Mouse (Mus musculus) embryonic facial prominence, embryonic 12.5 days (tissue): ENCODE data around the gene Ctf1. TPM values are rescaled to one million over a fixed set of nuclear protein-coding genes. Genes with fewer than 3 reads are reported as not detected.
"Not testable (repeated sequence)": the region's sequence is repeated elsewhere in the genome, so short reads cannot be mapped to it uniquely, and the experiment has no call there.

ENCODE experiments used
- ATAC-seq: fragments of 200-750 bp; cut with Nextera tagmentation; 2 replicates; pipeline ENCODE4 v1.8.0; 2017; ENCODE audit not compliant: insufficient number of reproducible peaks, insufficient read depth, low FRiP score, low TSS enrichment
- H3K27ac ChIP-seq: fragments of 300-500 bp; sonication (generic); 2 replicates; pipeline ENCODE4 v1.5.1; 2016; ENCODE audit warnings: mild to moderate bottlenecking
- H3K27me3 ChIP-seq: fragments of 300-500 bp; sonication (generic); 2 replicates; pipeline ENCODE4 v1.6.1; 2016; ENCODE audit warnings: mild to moderate bottlenecking, moderate library complexity
- H3K36me3 ChIP-seq: fragments of 300-500 bp; sonication (generic); 2 replicates; pipeline ENCODE4 v1.6.1; 2016; ENCODE audit warnings: mild to moderate bottlenecking
- H3K4me1 ChIP-seq: fragments of 300-500 bp; sonication (generic); 2 replicates; pipeline ENCODE4 v1.6.1; 2016
- H3K4me2 ChIP-seq: fragments of 300-500 bp; sonication (generic); replicated peaks from 2 replicates; pipeline ENCODE4 v1.6.1; 2016; ENCODE audit warnings: mild to moderate bottlenecking, moderate library complexity
- H3K4me3 ChIP-seq: fragments of 300-500 bp; sonication (generic); 2 replicates; pipeline ENCODE4 v1.5.1; 2016; ENCODE audit warnings: mild to moderate bottlenecking
- H3K9ac ChIP-seq: fragments of 300-500 bp; sonication (generic); 2 replicates; pipeline ENCODE4 v1.6.1; 2016; ENCODE audit warnings: mild to moderate bottlenecking, moderate library complexity
- H3K9me3 ChIP-seq: fragments of 300-500 bp; sonication (generic); 2 replicates; pipeline ENCODE4 v1.6.1; 2016; ENCODE audit warnings: mild to moderate bottlenecking, moderate library complexity
- WGBS: fragments of 180-500 bp; shearing (Covaris S2); methylation state at CpG from one replicate; pipeline ENCODE4 v1.1.7; 2016; 5-methylcytosine and 5-hydroxymethylcytosine counted together
- polyA plus RNA-seq: library from polyadenylated mRNA; unstranded; fragments of >200 nt; fragmentation: Nextera tagmentation; extraction: Ambion mirVana; gene quantifications from 2 replicates; pipeline ENCODE4 v1.2.1, GENCODE M21; 2016

Gene Ctf1
- polyA plus RNA-seq, 1 experiment from 2014 or later: 27.7 TPM

DNA sequence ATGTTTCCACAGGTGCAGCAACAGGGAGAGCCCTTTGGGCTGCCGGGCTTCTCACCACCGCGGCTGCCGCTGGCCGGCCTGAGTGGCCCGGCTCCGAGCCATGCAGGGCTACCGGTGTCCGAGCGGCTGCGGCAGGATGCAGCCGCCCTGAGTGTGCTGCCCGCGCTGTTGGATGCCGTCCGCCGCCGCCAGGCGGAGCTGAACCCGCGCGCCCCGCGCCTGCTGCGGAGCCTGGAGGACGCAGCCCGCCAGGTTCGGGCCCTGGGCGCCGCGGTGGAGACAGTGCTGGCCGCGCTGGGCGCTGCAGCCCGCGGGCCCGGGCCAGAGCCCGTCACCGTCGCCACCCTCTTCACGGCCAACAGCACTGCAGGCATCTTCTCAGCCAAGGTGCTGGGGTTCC lies 4.5 kb downstream of the Ctf1 start:
- 2% methylated on average over 33 of the region's 41 CpGs for WGBS
- no peak overlapping the region for H3K27ac ChIP-seq
- H3K4me2 ChIP-seq: peak overlapping the region; percentile 63
- H3K27me3 ChIP-seq: 0 out of 2 replicates have a peak, but pooled peaks cover 3% of the 10 kb centered on the region
- peak overlapping the region; percentile 38 for H3K4me3 ChIP-seq
- H3K9me3 ChIP-seq: no peaks in the 10 kb centered on the region
- no peak for ATAC-seq
- H3K36me3 ChIP-seq: no peaks in the 10 kb centered on the region
- H3K4me1 ChIP-seq: peaks cover 22% of the 10 kb centered on the region
- H3K9ac ChIP-seq: peak overlapping the region; percentile 44

DNA sequence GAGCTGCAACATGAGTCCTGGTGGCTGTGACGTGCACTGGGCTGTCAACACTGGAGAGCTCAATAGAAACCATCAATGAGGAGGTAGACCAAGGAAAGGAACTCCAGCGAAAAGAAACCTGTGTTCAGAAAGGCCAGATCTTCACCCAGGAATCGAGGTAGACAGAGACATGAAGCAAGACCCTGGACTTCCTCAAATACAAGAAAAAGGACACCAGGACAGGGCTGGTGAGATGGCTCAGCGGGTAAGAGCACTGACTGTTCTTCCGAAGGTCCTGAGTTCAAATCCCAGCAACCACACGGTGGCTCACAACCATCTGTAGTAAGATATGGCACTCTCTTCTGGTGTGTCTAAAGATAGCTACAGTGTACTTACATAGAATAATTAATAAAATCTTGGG lies 5.8 kb downstream of the Ctf1 start:
- Histone ChIP-seq H3K4me3 (no peak overlapping the region), H3K4me1 (peaks cover 17% of the 10 kb centered on the region), H3K9ac (no peak overlapping the region), H3K4me2 (no peak overlapping the region), H3K27ac (no peak overlapping the region), H3K27me3 (0 out of 2 replicates have a peak, but pooled peaks cover 3% of the 10 kb centered on the region), H3K9me3 (no peaks in the 10 kb centered on the region), H3K36me3 (no peaks in the 10 kb centered on the region)
- WGBS: 85% methylated on average over 6 of the region's 6 CpGs
- ATAC-seq: no peak

DNA sequence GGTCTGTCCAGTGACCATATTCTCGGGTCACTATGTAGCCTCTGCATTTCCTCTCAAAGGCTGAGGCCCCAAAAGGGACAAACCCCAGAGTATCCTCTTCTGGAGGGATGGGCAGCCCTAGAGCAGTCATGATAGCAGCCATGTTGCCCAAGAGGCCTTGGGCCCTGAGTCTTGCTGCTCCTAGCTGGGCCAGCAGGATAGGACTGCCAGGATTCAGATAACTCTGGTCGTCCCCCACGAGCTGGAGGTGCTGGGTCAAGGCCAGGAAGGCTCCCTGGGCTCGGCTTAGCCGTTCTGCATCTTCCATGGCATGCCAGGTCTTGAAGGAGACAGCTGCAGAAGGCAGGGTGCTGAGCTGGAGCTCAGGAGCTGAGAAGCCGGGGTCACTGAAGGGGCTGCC lies 6.7 kb downstream of the Ctf1 start:
- Histone ChIP-seq H3K4me2 (no peak overlapping the region), H3K27ac (no peak overlapping the region), H3K4me3 (no peak overlapping the region), H3K9ac (no peak overlapping the region), H3K4me1 (peaks cover 9% of the 10 kb centered on the region), H3K9me3 (no peaks in the 10 kb centered on the region), H3K27me3 (0 out of 2 replicates have a peak, but pooled peaks cover 3% of the 10 kb centered on the region), H3K36me3 (no peaks in the 10 kb centered on the region)
- no peak for ATAC-seq
- 94% methylated on average over 6 of the region's 6 CpGs for WGBS

DNA sequence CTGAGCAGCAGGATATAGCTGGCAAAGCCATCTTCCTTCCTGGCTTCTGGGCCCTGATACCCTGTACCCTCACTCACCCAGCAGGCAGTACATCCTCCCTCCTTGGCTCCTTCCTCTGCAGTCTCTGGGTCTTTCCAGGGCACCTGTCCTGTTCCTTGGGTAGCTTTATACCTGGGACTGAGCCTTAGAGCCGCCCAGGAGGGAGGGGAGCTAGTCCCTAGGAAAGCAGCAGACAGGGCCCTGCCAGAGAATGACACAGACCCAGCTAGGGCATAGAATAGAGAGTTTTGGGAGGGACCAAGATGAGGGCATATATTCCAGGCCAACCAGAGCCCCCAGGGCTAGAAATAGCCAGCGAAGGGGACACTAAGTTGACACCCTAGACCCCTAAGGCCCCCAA lies 13.0 kb downstream of the Ctf1 start:
- Histone ChIP-seq H3K4me3 (no peak overlapping the region), H3K27ac (no peak overlapping the region), H3K36me3 (no peaks in the 10 kb centered on the region), H3K4me2 (no peak overlapping the region), H3K9me3 (no peaks in the 10 kb centered on the region), H3K4me1 (no peaks in the 10 kb centered on the region), H3K27me3 (no peaks in the 10 kb centered on the region), H3K9ac (no peak overlapping the region)
- 32% methylated on average over 2 of the region's 2 CpGs for whole genome bisulfite sequencing
- no peak for ATAC-seq

DNA sequence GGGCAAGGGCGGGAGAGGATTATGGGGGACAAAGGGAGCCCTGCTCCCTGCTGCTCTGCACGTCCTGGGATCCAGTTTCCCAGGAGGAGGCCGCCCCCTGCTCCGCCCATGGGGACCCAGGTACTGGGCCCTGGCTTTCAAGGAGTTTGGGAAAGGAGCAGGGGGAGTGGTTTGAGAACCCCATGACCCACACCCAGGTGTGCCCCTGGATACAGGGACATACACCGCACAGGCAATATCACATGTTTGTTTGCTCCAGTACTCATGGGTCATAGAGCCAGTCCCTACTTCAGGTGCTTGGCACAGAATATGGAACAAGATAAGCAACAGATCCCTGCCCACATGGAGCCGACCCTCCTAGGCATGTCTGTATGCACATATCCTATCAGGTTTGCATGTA lies 13.4 kb downstream of the Ctf1 start:
- WGBS: 41% methylated on average over 6 of the region's 6 CpGs

DNA sequence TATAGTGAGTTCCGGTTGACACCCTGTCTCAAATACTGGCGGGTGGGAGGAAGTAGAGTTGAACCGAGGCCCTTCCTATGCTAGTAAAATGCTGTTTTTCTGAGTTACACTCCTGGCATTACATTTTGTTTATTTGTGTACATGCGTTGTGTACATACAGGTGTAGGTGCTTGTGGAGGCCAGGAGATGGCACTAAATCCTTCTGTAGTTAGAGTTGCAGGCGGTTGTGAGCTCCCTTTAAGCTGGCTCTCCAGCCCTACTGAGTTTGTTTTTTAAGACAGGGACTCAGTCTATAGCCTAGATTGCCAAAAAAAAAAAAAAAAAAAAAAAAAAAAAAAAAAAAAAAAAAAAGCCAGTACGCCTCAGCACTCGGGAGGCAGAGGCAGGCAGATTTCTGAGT lies 15.4 kb downstream of the Ctf1 start:
- no peaks in the 10 kb centered on the region for H3K36me3 ChIP-seq
- no peak overlapping the region for H3K27ac ChIP-seq
- no peak overlapping the region for H3K4me3 ChIP-seq
- no peaks in the 10 kb centered on the region for H3K27me3 ChIP-seq
- ATAC-seq: no peak
- H3K9ac ChIP-seq: no peak overlapping the region
- H3K9me3 ChIP-seq: no peaks in the 10 kb centered on the region
- WGBS: 82% methylated on average over 7 of the region's 7 CpGs
- no peak overlapping the region for H3K4me2 ChIP-seq
- H3K4me1 ChIP-seq: no peaks in the 10 kb centered on the region

More for the DNA sequence above, 13.4 kb downstream of the Ctf1 start:
- no peaks in the 10 kb centered on the region for H3K4me1 ChIP-seq
- no peaks in the 10 kb centered on the region for H3K27me3 ChIP-seq
- no peak overlapping the region for H3K4me3 ChIP-seq
- H3K9ac ChIP-seq: no peak overlapping the region
- no peaks in the 10 kb centered on the region for H3K36me3 ChIP-seq
- H3K4me2 ChIP-seq: no peak overlapping the region
- H3K27ac ChIP-seq: no peak overlapping the region
- 0 out of 2 replicates have a peak, but pooled peaks have one; percentile 22 for ATAC-seq
- H3K9me3 ChIP-seq: no peaks in the 10 kb centered on the region

DNA sequence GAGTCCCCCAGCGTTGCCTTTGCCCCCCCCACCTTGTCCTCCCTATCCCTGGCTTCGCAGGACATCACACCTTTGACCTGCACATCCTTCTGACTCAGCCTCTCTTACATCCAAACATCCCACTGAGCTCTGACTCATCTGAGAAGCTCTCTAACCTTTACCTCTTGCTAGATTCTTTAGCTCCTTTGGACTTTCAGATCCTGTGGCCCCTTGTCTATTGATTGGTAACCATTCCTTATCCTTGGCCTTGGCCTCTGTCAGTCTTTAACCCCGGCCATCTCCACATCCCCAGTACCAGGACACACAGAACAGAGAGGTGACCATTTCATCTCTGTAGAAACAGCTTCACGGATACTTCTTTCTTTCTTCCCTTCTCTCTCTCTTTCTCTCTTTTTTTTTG lies 17.6 kb downstream of the Ctf1 start:
- Histone ChIP-seq H3K36me3 (no peaks in the 10 kb centered on the region), H3K4me1 (no peaks in the 10 kb centered on the region), H3K9ac (no peak overlapping the region), H3K9me3 (no peaks in the 10 kb centered on the region), H3K27ac (no peak overlapping the region), H3K27me3 (no peaks in the 10 kb centered on the region), H3K4me2 (no peak overlapping the region), H3K4me3 (no peak overlapping the region)
- no peak for ATAC-seq
- 67% methylated on average over 4 of the region's 4 CpGs for WGBS

DNA sequence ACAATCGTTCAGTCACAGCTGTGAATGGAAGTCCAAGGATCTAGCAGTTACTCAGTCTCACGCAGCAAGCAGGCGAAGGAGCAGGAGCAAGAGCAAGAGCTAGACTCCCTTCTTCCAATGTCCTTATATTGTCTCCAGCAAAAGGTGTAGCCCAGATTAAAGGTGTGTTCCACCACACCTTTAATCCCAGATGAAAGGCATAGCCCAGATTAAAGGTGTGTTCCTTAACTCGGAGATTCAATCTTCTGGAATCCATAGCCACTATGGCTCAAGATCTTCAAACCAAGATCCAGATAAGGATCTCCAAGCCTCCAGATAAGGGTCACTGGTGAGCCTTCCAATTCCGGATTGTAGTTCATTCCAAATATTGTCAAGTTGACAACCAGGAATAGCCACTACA lies 19.5 kb downstream of the Ctf1 start, which contains the start of gene Ctf2:
Gene Ctf2 (minus strand): TSS at position 101 of the 400 bp plus-strand sequence.
- not testable (repeated sequence) for H3K27ac ChIP-seq, H3K4me1 ChIP-seq, H3K4me3 ChIP-seq, H3K4me2 ChIP-seq, ATAC-seq, H3K27me3 ChIP-seq, H3K36me3 ChIP-seq, H3K9me3 ChIP-seq, H3K9ac ChIP-seq
- 100% methylated on average over 1 of the region's 5 CpGs for WGBS

DNA sequence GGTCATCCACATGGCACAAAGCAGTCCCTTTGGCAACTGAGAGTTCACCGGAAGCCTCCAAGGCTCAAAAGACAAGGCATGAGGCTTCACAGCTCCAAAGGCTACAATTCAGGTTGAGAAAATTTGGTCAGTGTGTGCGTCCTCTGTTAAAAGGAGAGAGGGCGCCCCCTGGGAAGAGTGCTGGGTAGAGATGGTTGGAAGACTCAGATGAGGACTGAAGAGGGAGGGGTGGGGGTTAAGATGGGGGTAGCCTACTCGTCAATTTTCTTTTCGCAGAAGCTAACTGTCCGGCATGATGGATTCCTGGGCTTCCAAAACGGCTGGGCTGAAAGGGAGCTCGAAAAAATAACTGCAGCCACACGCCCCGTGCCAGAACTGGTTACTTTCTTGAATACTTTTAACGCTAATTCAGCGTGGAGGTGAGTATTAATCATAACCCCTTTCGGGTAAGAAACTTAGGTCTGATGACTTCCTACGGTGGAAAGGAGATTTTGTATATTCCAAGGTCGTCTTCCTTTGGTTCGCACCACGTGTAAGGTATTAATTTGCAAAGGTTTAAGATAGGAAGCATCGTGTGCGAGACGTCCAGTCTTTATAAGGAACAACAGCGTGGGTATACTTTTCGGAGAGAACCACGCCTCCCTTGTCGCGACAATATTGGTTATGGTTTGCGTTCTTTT lies 32.0 kb downstream of the Ctf1 start, which contains the start of gene Fbxl19:
Gene Fbxl19 (plus strand): TSS at position 178 of the 680 bp plus-strand sequence.
- Histone ChIP-seq H3K9me3 (no peaks in the 10 kb centered on the region), H3K4me2 (peak within 1 kb of the TSS; percentile 83), H3K36me3 (peaks cover 15% of the 10 kb centered on the region), H3K9ac (peak within 1 kb of the TSS; percentile 91), H3K27ac (peak within 1 kb of the TSS; percentile 93), H3K27me3 (no peaks in the 10 kb centered on the region), H3K4me1 (peaks cover 20% of the 10 kb centered on the region), H3K4me3 (peak within 1 kb of the TSS; percentile 86)
- no peak for ATAC-seq
- WGBS: under 1% methylated on average over 26 of the region's 26 CpGs

DNA sequence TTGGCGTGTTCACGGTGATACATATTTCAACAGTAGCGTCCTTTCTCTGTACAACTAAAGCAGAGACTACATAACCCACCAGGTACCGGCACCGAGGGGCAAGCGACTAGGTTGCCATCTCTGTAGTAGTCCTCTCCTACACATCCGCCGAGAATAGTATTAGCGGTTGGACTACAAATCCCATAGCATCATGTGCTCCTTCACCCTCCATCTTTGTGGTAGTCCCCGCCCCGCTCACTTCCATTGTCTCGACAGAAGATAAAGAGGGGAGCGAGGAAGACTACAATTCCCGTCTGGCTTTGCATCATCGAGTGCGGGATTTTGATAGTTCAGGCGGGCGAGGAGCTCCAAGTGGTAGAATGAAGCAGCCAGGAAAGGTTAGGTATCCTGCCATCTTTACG lies 32.7 kb downstream of the Ctf1 start:
- no peaks in the 10 kb centered on the region for H3K27me3 ChIP-seq
- under 1% methylated on average over 19 of the region's 19 CpGs for WGBS
- peak overlapping the region; percentile 91 for H3K9ac ChIP-seq
- peaks cover 23% of the 10 kb centered on the region for H3K36me3 ChIP-seq
- peak; percentile 87 for ATAC-seq
- peak overlapping the region; percentile 86 for H3K4me3 ChIP-seq
- peak overlapping the region; percentile 93 for H3K27ac ChIP-seq
- H3K9me3 ChIP-seq: no peaks in the 10 kb centered on the region
- peaks cover 20% of the 10 kb centered on the region for H3K4me1 ChIP-seq
- H3K4me2 ChIP-seq: peak overlapping the region; percentile 83

DNA sequence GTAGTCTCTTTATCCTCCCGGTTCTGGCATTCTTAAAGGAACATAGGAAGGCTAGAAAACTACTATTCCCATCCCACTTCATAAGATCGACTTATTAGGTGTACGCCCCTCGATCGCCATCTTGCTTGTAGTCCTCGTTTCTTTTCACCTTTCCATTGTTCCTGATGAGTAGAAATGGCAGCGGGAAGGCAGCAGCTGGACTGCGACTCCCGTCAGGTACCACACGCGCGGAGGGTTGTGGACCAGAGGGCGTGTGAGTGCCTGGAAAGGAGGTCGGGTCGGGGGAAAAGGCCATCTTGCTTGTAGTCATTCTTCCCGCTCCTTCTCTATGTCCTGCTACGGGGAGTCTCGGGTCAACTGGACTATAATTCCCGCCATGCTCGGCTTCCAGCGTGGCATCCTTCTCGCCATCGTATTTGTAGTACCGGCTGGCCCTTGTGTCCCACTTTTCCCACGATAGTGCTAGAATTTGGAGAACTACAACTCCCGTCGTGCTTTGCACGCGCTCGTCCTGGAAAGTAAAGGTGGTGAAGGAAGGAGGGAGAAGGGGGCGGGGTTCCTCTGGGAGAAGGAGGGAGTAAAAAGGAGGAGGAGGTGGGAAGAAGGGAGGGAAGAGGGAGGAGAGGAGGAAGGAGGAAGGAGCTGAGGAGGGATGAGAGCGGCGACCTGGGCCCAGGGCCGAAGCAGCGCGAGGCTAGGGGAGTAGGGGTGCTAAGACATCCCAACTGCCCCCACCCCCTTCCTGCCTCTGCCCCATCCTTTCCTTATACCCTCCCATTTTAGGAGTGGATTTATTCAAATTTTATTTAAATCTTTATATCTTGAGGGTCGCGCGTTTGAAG lies 33.3 kb downstream of the Ctf1 start:
- peaks cover 29% of the 10 kb centered on the region for H3K36me3 ChIP-seq
- no peaks in the 10 kb centered on the region for H3K27me3 ChIP-seq
- H3K4me3 ChIP-seq: peak overlapping the region; percentile 86
- ATAC-seq: peak; percentile 79
- WGBS: under 1% methylated on average over 39 of the region's 39 CpGs
- peak overlapping the region; percentile 93 for H3K27ac ChIP-seq
- peak overlapping the region; percentile 83 for H3K4me2 ChIP-seq
- H3K4me1 ChIP-seq: peaks cover 20% of the 10 kb centered on the region
- peak overlapping the region; percentile 91 for H3K9ac ChIP-seq
- H3K9me3 ChIP-seq: no peaks in the 10 kb centered on the region
